ENCODE assay signal across 18 mouse cellular contexts in the genomic region with DNA sequence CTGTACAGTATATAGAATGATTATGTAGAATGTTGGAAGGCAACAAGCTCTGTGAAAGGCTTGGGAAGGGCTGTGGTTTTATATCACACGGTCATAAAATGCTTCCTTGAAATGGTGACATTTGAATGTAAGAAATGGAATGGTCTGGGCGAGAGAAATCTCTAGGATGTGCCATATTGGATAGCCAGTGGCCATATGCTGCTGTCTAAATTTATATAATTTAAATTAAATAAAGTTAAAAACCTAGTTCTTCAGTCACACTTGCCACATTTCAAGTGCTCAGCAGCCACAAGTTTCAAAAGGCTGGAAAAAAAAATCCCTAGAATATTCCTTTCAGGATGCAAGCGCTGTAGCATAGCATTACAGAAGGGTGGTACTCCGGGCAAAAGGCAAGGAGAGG.
"Had no signal": no experiment of that assay in that cellular context is flagged by ENCODE, and none has a peak within 500 bp of the region (broad histone marks: within the 10 kb centered on the region; RNA-seq: fewer than 3 reads in every experiment).

No protein-coding gene starts in this region.

- ATAC-seq: intestine, embryonic 15.5 days had no signal

- H3K4me3 ChIP-seq: intestine, embryonic 15.5 days; kidney, embryonic 15.5 days; liver, embryonic 13.5 days; neural tube, embryonic 12.5 days; neural tube, embryonic 15.5 days had no signal

- H3K27ac ChIP-seq: intestine, embryonic 15.5 days; kidney, embryonic 15.5 days; liver, embryonic 13.5 days; neural tube, embryonic 12.5 days; neural tube, embryonic 15.5 days had no signal

- DNase-seq: kidney, adult 11 months; kidney, adult 8-10 months; kidney, postnatal 10 days; kidney, postnatal 36 days; layer of hippocampus, postnatal 36 days; liver, embryonic 13.5 days; lung, adult 2 months; lung, postnatal 14 days; lung, postnatal 4 days; midbrain, embryonic 14.5 days; right cerebral cortex, postnatal 25 days; thymus, adult 2 months; thymus, postnatal 14 days; thymus, postnatal 4 days had no signal
